Mouse (Mus musculus) cerebellum, adult 2 months (tissue): ENCODE data around the gene 4430402I18Rik.

ENCODE experiments used
- CTCF ChIP-seq: fragments of 200-500 bp; IDR thresholded peaks from 2 replicates; pipeline ENCODE4 v1.5.1; 2011; ENCODE audit warnings: low read depth, mild to moderate bottlenecking, control low read depth, low read length, moderate library complexity, borderline replicate concordance; ENCODE audit not compliant: insufficient read depth
- POLR2A ChIP-seq: fragments of 200-500 bp; IDR thresholded peaks from 2 replicates; pipeline ENCODE4 v1.6.1; 2011; ENCODE audit warnings: low read length, control low read depth, borderline replicate concordance; ENCODE audit not compliant: insufficient read depth

DNA sequence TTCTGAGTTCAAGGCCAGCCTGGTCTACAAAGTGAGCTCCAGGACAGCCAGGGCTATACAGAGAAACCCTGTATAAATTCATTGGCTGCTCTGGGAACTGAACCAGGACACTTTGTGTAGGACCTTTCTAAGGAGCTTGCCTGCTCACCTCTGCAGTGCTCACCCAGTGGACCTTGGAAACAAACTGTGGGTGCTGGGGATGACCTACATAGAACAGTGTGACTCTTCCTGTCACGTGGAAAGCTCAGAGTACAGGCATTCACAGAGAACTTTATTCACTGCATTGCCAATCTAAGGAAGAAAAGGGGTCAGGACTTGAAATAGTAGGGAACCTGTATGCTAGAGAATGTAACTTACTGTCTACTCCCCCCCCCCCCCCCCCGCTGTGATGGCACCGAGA is 78.3 kb downstream of the 4430402I18Rik start:
- TF ChIP-seq POLR2A: no peak
- no peak for TF ChIP-seq CTCF
